Mouse (Mus musculus) intestine, embryonic 16.5 days (tissue): ENCODE data around the gene Akt2. TPM values are rescaled to one million over a fixed set of nuclear protein-coding genes. Genes with fewer than 3 reads are reported as not detected.

Source experiments
- ATAC-seq: fragments of 200-750 bp; cut with Nextera tagmentation; 2 replicates; pipeline ENCODE4 v1.8.0; 2017; ENCODE audit warnings: moderate TSS enrichment, moderate library complexity
- H3K27ac ChIP-seq: fragments of 300-500 bp; sonication (generic); 2 replicates; pipeline ENCODE4 v1.5.1; 2014; ENCODE audit warnings: mild to moderate bottlenecking, low read length
- H3K27me3 ChIP-seq: fragments of 300-500 bp; sonication (generic); replicated peaks from 2 replicates; pipeline ENCODE4 v1.6.1; 2014; ENCODE audit warnings: low read length, control low read depth, mixed read lengths; ENCODE audit not compliant: control insufficient read depth, insufficient read depth
- H3K36me3 ChIP-seq: fragments of 300-500 bp; sonication (generic); 2 replicates; pipeline ENCODE4 v1.6.1; 2014; ENCODE audit warnings: low read length, control low read depth; ENCODE audit not compliant: control insufficient read depth, insufficient read depth
- H3K4me1 ChIP-seq: fragments of 300-500 bp; sonication (generic); 2 replicates; pipeline ENCODE4 v1.6.1; 2014; ENCODE audit warnings: low read length, control low read depth, mixed read lengths; ENCODE audit not compliant: control insufficient read depth, insufficient read depth
- H3K4me2 ChIP-seq: fragments of 300-500 bp; sonication (generic); 2 replicates; pipeline ENCODE4 v1.6.1; 2014; ENCODE audit warnings: low read depth, low read length, control low read depth
- H3K4me3 ChIP-seq: fragments of 300-500 bp; sonication (generic); 2 replicates; pipeline ENCODE4 v1.5.1; 2014; ENCODE audit warnings: mild to moderate bottlenecking, low read length
- H3K9ac ChIP-seq: fragments of 300-500 bp; sonication (generic); 2 replicates; pipeline ENCODE4 v1.6.1; 2014; ENCODE audit warnings: low read depth, low read length
- H3K9me3 ChIP-seq: fragments of 300-500 bp; sonication (generic); 2 replicates; pipeline ENCODE4 v1.6.1; 2016; ENCODE audit warnings: low read length, control low read depth; ENCODE audit not compliant: control insufficient read depth
- WGBS: fragments of 180-500 bp; shearing (Covaris S2); extraction: QIAGEN DNeasy Blood & Tissue Kit; methylation state at CpG from one replicate; pipeline ENCODE4 v1.1.7; 2014; 5-methylcytosine and 5-hydroxymethylcytosine counted together
- polyA plus RNA-seq: library from polyadenylated mRNA; unstranded; fragments of >200 nt; fragmentation: Nextera tagmentation; extraction: Ambion mirVana; gene quantifications from 2 replicates; pipeline ENCODE4 v1.2.1, GENCODE M21; 2015

Akt2 gene
- polyA plus RNA-seq, 1 experiment from 2014 or later: 60.3 TPM

DNA sequence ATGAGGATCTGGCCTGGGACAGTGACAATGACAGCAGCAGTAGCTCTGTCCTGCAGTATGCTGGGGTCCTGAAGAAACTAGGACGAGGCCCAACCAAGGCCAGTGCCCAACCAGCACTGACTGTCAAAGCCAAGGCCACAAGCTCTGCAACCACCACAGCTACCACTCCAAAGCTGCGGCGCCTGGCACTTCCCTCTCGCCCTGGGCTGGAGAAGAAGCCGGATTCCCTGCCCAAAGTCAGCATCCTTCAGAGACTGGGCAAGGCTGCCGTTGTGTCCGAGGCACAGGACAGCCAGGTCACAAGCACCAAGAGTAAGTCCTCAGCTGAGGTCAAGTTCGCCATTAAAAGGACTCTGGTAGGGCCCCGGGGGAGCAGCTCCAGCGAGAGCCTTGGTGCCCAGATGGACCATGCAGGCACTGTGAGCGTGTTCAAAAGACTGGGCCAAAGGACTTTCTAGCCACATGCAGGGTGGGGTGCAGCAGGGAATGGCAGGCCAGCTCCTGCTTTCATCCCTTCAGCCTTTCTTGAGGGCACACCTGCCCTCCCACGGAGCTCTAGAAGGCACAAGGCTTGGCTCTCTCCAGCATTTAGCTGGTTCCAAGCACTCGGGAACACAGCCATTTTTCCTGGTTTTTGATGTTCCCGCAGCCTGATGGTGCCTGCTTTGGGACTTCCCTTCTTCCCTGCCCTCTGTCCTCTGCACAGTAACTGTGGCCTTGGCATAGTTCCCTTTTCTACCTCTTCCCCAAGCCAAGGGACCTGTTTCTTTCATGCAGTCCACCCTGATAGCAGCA, 10.8 kb upstream of the Akt2 start:
- Histone ChIP-seq H3K4me3 (no peak overlapping the region), H3K27ac (no peak overlapping the region), H3K4me2 (no peak overlapping the region), H3K36me3 (peaks cover 18% of the 10 kb centered on the region), H3K4me1 (no peaks in the 10 kb centered on the region), H3K27me3 (no peaks in the 10 kb centered on the region), H3K9me3 (no peaks in the 10 kb centered on the region), H3K9ac (no peak overlapping the region)
- 90% methylated on average over 14 of the region's 14 CpGs for WGBS
- ATAC-seq: no peak

DNA sequence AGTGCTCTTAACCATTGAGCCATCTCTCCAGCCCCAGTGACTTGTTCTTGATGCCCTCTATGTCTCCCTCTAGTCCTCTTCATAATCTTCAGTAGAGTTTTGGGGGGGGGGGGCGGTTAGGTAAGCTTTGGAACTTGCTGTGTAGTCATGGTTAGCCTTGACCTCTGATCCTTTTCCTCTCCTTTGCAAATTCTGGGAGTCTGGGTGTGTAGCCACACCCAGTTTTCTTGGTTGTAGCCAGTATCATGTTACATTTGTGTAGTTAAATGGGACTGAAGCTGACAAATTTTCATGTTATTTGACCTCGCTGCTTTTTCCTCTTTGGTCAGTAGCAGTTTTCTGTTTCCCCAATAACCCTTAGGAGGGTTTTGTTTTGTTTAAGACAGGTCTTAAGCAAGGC, 4.5 kb upstream of the Akt2 start:
- Histone ChIP-seq H3K9me3 (no peaks in the 10 kb centered on the region), H3K36me3 (0 out of 2 replicates have a peak, but pooled peaks cover 5% of the 10 kb centered on the region), H3K4me3 (no peak overlapping the region), H3K27me3 (no peaks in the 10 kb centered on the region), H3K9ac (no peak overlapping the region), H3K4me1 (0 out of 2 replicates have a peak, but pooled peaks cover 4% of the 10 kb centered on the region), H3K4me2 (no peak overlapping the region), H3K27ac (no peak overlapping the region)
- no peak for ATAC-seq
- WGBS: 75% methylated on average over 2 of the region's 2 CpGs

DNA sequence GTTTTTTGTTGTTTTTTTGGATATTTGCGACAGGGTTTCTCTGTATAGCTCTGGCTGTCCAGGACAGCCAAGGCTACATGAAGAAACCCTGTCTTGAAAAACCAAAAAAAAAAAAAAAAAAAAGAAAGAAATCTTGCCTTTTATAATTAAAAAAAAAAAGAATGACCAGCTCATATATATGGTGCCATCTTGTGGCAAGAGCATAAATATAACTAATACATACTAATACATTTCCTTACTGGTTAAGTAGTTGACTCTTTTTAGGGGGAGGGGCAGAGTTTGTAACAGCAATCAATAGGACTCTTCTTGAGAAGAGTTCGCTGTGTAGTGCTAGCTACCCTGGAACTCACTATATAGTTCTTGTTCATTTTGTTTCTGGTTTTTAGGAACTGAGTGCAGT, 3.6 kb upstream of the Akt2 start:
- Histone ChIP-seq H3K9ac (no peak overlapping the region), H3K4me3 (no peak overlapping the region), H3K4me2 (no peak overlapping the region), H3K9me3 (no peaks in the 10 kb centered on the region), H3K36me3 (no peaks in the 10 kb centered on the region), H3K4me1 (peaks cover 6% of the 10 kb centered on the region; the same call in 1 of the 2 replicates), H3K27ac (no peak overlapping the region), H3K27me3 (no peaks in the 10 kb centered on the region)
- WGBS: 82% methylated on average over 2 of the region's 2 CpGs
- ATAC-seq: no peak

DNA sequence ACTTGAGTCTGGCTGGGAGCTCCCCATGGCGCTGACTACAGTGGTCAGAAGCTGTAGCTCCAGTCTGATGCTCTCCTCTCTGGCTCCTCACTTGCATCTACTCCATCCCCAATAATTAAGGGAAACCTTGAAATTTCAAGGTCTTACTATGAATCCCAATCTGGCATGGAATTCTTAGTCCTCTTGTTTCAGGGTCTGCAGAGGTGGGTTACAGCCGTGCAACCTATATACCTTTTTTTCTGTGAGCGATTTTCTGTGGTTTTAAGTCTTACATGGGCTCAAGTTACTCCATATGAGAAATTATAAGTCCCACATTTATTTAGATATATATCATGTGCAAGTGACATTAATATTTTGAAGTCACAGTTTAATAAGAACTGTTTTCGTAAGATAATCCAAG, 1.3 kb upstream of the Akt2 start:
- no peak overlapping the region for H3K4me3 ChIP-seq
- no peak overlapping the region for H3K27ac ChIP-seq
- H3K27me3 ChIP-seq: no peaks in the 10 kb centered on the region
- no peak overlapping the region for H3K9ac ChIP-seq
- H3K9me3 ChIP-seq: no peaks in the 10 kb centered on the region
- no peaks in the 10 kb centered on the region for H3K36me3 ChIP-seq
- no peak for ATAC-seq
- 93% methylated on average over 4 of the region's 4 CpGs for WGBS
- peaks cover 14% of the 10 kb centered on the region for H3K4me1 ChIP-seq
- H3K4me2 ChIP-seq: no peak overlapping the region

DNA sequence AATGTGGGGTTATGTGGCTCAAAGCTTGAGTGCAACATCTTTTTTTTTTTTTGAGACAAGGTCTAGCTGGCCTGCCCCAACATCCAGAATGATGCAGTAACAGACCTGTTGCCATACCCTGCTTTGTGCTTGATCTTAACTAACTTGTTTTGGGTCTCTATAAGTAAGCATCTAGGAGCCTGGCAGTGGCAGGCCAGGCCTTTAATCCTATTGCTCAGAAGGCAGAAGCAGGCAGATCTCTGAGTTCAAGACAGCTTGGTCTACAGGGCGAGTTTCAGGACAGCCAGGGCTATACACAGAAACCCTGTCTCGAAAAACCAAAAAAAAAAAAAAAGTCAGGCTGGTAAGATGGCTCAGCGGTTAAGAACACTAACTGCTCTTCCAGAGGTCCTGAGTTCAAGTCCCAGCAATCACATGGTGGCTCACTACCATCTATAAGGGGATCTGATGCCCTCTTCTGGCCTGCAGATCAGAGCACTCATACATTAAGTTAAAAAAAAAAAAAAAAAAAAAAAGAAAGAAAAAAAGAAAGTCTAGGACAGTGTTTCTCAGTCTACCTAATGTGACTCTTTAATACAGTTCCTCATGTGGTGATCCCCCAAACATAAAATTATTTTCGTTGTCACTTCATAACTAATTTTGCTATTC, 662 bp upstream of the Akt2 start:
- no peaks in the 10 kb centered on the region for H3K36me3 ChIP-seq
- peaks cover 14% of the 10 kb centered on the region for H3K4me1 ChIP-seq
- 55% methylated on average over 4 of the region's 4 CpGs for WGBS

DNA sequence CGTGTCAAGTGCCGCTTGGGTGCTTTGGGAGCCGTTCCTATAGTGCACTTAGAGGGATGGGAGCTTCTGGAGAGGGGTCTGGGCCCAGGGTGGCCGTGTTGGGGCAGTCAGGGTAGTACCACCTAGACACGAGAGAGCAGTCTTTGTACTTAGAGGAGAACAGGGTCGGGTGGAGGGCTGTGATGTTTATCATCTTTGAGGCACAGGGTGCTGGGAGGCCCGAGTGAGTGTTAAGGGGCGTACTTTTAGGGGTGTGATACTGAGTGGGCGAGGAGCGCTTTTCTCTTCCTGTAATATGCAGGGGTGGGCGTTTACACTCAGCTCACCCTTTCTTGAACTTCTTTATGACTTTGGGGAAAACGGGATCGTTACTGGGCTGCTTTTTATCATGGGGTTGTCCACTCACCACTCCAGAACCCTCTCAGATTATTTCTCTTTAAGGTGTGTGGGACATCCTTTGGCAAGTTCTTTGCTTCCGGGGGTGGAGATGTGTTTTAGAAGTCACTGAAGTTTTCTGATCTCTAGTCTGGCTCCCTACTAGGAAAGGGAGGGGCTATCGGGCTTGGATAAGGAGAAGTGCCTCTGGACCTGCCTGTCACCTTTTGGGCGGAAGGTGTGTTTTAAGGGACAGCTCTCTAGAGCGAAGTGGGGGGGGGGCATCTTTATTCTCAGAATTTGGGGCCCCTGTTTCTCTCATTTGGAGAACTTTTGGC, 1.0 kb downstream of the Akt2 start:
- H3K4me1 ChIP-seq: peaks cover 25% of the 10 kb centered on the region
- peak overlapping the region; percentile 81 for H3K4me3 ChIP-seq
- H3K9me3 ChIP-seq: no peaks in the 10 kb centered on the region
- H3K27me3 ChIP-seq: no peaks in the 10 kb centered on the region
- WGBS: 2% methylated on average over 17 of the region's 17 CpGs
- peak overlapping the region; percentile 92 for H3K9ac ChIP-seq
- no peaks in the 10 kb centered on the region for H3K36me3 ChIP-seq
- ATAC-seq: peak; percentile 43
- peak overlapping the region; percentile 67 for H3K4me2 ChIP-seq
- peak overlapping the region; percentile 98 for H3K27ac ChIP-seq

More for the DNA sequence above, 662 bp upstream of the Akt2 start:
- Histone ChIP-seq H3K27ac (peak overlapping the region; percentile 98), H3K4me3 (peak overlapping the region; percentile 81), H3K9ac (peak overlapping the region; percentile 92), H3K9me3 (no peaks in the 10 kb centered on the region), H3K27me3 (no peaks in the 10 kb centered on the region), H3K4me2 (peak overlapping the region; percentile 50)
- no peak for ATAC-seq

DNA sequence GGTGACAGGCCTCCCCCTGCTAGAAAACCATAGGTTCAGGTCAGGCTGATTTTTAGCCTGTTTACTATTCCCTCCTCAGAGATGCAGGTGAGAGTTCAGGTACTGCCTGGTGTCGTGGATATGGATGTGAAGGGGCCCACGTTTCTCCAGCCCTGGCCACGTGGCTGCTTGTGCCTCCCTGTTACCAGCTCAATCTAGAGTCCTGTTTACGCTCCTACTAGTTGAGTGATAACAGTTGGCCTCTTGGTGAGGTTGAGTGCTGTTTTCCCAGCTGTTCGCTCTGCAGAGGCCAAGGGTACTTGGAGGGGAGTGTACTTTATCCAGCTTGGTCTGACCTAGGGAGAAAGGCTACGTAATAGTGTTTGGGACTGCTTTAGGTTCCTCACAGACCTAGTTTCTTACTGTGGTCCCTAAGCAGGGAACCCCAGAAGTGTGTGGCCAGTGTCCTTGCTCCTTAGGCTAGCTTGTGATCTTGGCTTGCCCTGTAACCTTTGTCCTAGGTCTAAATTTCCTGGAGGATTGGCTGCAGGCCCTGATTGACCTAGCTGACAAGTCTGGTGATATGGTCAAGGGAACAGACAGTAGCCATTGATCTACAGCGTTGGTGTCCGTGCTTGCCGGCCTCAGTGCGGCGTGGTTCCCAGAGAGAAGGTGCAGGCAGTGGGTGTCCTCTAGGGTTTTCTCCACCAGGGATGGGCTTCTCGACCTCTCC, 1.7 kb downstream of the Akt2 start:
- Histone ChIP-seq H3K27ac (peak overlapping the region; percentile 98), H3K9me3 (no peaks in the 10 kb centered on the region), H3K9ac (peak overlapping the region; percentile 92), H3K4me2 (peak overlapping the region; percentile 67), H3K27me3 (no peaks in the 10 kb centered on the region), H3K36me3 (no peaks in the 10 kb centered on the region), H3K4me1 (peaks cover 29% of the 10 kb centered on the region), H3K4me3 (peak overlapping the region; percentile 81)
- WGBS: 45% methylated on average over 12 of the region's 12 CpGs
- ATAC-seq: peak; percentile 52

DNA sequence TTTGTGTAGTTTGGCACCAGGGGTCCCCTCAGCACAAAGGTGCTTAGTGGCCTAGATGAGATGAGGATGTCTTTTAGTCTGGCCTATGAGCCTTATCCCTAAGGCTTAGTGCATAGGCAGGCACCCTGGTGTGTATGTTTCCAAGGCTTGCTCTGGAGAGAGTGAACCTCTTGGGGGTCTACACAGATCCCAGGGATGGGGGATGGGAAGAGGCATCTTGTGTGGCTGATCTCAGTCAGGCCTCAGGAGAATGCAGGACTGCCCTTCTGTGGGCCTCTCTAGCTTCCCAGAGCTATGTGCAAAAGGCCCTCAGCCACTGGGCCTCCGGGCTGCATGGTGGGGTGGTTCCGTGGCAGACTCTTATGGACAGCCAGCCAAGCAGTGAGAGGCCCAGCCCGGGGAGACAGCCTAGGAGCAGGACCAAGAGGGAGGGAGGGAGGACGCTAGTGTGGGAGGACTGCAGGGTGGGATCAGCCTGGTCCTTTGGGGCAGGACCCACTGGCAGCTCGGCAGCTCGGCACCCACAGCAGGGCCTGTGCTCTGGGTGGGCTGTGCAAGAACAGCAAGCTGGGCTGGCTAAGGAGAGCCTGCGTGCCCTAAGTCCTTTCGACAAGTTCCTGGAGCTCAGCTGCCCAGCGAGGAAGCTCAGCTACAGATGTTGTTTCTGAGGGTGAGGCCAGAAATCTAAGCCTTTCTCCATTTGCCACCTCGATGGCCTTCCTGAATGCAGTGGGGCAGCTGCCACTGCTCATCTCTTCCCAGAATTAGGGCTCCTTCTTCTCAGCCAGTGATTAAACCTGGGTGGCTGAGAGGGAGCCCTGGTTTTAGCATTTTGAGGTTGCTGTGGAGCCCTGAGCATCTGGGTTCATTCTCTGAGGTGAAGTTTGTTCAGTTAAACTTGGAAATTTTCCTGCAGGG, 5.5 kb downstream of the Akt2 start:
- Histone ChIP-seq H3K9ac (peak overlapping the region; percentile 47), H3K9me3 (no peaks in the 10 kb centered on the region), H3K27me3 (no peaks in the 10 kb centered on the region), H3K4me1 (peaks cover 39% of the 10 kb centered on the region), H3K36me3 (no peaks in the 10 kb centered on the region), H3K4me2 (peak overlapping the region; percentile 15; the same call in 1 of the 2 replicates), H3K27ac (peak overlapping the region; percentile 81), H3K4me3 (0 out of 2 replicates have a peak overlapping the region, but pooled peaks have one; percentile 4)
- WGBS: 42% methylated on average over 10 of the region's 10 CpGs
- peak; percentile 1; the same call in 1 of the 2 replicates for ATAC-seq
